Mouse (Mus musculus) CD4-positive, CD25-positive, alpha-beta regulatory T cell, adult 4 months (primary cell): ENCODE data around the gene Ric3. TPM values are rescaled to one million over a fixed set of nuclear protein-coding genes. Genes with fewer than 3 reads are reported as not detected.

ENCODE experiments used
- ATAC-seq: one replicate; pipeline ENCODE4 v1.8.0; 2017
- polyA plus RNA-seq, 2 experiments: library from polyadenylated mRNA; unstranded; fragments of 100-300 nt; shearing (Covaris generic); gene quantifications; one replicate each; pipeline ENCODE4 v1.2.1; 2017

The Ric3 gene
- polyA plus RNA-seq, 2 experiments from 2014 or later = 0.19 to 0.43 TPM

GRCm38 (mm10) chr7:108996156-108996555 is 87.0 kb downstream of the Ric3 start:
- ATAC-seq = no peak

GRCm38 (mm10) chr7:108993881-108994291 is 89.2 kb downstream of the Ric3 start:
- no peak for ATAC-seq

- no peak for ATAC-seq
These were observed 89.9 kb downstream of the Ric3 start for GRCm38 (mm10) chr7:108993230-108993629.

GRCm38 (mm10) chr7:108991207-108991606 is 91.9 kb downstream of the Ric3 start:
- ATAC-seq = no peak

- no peak for ATAC-seq
These were observed 97.0 kb downstream of the Ric3 start for GRCm38 (mm10) chr7:108985934-108986708.

Other genes starting within 250 kb of the Ric3 start
- gene Olfr516, start 232.8 kb downstream of the Ric3 start, polyA plus RNA-seq = not detected
- gene Olfr517, start 211.0 kb downstream of the Ric3 start, polyA plus RNA-seq = not detected
- under 1 TPM in 1 of 2 experiments, not detected in 1; 0.24 TPM for gene Olfr518, start 198.3 kb downstream of the Ric3 start, polyA plus RNA-seq
- gene Olfr519, start 188.9 kb downstream of the Ric3 start, polyA plus RNA-seq = not detected
- gene Nlrp10, start 153.2 kb downstream of the Ric3 start, polyA plus RNA-seq = under 1 TPM in 1 of 2 experiments, not detected in 1; 0.22 TPM
- 10 to 100 TPM; 15.8 to 47.3 TPM for gene Eif3f, start 148.9 kb downstream of the Ric3 start, polyA plus RNA-seq
- under 1 TPM; 0.34 to 0.37 TPM for gene Tub, start 133.0 kb downstream of the Ric3 start, polyA plus RNA-seq
- gene Lmo1, start 91.9 kb upstream of the Ric3 start, polyA plus RNA-seq = not detected